Mouse (Mus musculus): ENCODE measurements around the gene Scube1.

DNA sequence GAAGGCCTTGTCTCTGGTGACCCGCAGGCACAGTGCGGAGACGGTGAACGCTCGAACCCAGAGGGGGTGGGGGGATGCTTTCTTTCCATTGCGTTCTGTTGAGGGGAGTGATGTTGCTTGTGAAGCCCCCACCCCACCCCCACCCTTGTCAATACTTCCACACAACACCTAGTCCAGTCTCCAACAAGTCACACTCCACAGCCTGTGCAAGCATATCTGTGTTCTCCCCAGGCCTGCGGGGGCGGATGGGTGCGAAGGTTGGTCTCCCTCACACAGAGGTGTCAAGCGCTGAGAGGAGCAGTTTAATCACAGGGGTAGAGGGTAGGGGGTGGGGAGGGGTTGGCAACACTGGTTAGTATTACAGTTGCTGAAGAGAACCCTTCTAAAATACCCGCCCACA is 118.6 kb downstream of the Scube1 start:
- TF ChIP-seq CTCF (IDR thresholded peaks at IDR 0.05; ENCODE audit: borderline replicate concordance, extremely low read depth, insufficient read depth, insufficient read length) (no peak), POLR2A (IDR thresholded peaks at IDR 0.05; ENCODE audit: borderline replicate concordance, extremely low read depth, insufficient read depth, insufficient read length, poor library complexity, severe bottlenecking) (no peak)

Measured in brain, embryonic 14.5 days (tissue).